Mouse (Mus musculus): Measurements from ENCODE around the gene Cer1.

Cer1 gene

GRCm38 (mm10) chr4:82884636-82885534, at the start of gene Cer1:
Gene Cer1 (minus strand): TSS chr4:82885148.
- DNase-seq (ENCODE audit: low spot score), result no peak

GRCm38 (mm10) chr4:82934308-82934707, 49.4 kb upstream of the Cer1 start:
- DNase-seq (ENCODE audit: low spot score), result peak; percentile 43

GRCm38 (mm10) chr4:82933698-82934210, 48.8 kb upstream of the Cer1 start:
- DNase-seq (ENCODE audit: low spot score), result peak; percentile 87

DNA sequence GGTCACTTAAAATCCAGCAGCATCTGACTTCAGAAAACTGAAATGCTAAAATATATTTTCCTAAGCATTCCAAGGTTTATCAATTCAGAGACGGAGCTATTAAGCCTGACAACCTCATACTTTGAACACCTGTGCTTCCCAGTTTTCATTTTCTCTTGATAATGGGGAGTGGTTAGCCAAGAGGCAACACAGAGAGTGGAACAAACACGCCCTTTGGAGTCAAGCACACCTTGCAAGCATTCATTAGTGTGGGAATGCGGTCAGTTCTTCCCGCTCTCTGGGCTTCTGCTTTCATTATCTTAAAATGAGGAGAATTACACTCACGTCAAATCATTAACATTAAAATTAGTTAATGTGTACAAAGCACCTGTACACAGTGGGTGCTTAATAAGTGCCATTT, 45.1 kb upstream of the Cer1 start:
- no peak for DNase-seq (ENCODE audit: low spot score)

DNA sequence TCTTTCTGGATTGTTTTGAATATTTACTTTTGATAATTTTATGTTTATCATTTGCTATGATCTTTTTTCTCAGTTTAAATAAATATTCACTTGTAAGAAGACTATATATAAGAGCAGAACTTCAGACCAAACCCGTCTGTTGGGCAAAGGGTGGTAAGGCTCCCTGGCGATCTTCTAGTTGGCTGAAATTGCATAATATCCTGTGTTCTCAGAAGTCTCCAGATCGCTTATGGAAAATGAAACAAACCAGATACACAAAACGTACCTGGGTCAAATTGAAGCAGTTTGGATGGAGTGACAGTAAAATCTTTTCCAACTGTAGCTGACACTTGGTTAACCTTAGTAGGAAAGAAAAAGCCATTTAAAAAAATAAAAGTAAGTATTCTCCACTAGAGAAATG, 37.0 kb upstream of the Cer1 start:
- DNase-seq (ENCODE audit: low spot score), result no peak

GRCm38 (mm10) chr4:82918625-82919024, 33.7 kb upstream of the Cer1 start:
- DNase-seq (ENCODE audit: low spot score), result no peak

DNA sequence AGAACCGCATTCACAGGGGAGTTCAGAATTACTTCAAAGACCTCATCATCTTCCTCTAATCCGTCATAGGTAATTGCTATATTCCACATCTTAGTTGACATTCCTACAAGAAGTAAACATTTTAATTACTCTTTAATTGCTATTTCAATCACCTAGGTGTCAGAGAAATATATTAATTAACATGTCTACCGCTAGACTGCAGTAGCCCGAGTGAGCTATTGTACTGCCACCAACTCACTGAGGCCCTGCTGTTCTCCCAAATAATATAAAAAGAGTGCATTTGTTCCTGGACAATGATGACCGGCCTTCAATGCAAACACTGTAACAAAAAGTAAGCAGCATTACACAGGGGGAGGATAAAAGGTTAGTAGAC, 31.7 kb upstream of the Cer1 start:
- DNase-seq (ENCODE audit: low spot score), result no peak

- DNase-seq (ENCODE audit: low spot score), result peak; percentile 51
These were observed 31.2 kb upstream of the Cer1 start for GRCm38 (mm10) chr4:82916003-82916677.

DNA sequence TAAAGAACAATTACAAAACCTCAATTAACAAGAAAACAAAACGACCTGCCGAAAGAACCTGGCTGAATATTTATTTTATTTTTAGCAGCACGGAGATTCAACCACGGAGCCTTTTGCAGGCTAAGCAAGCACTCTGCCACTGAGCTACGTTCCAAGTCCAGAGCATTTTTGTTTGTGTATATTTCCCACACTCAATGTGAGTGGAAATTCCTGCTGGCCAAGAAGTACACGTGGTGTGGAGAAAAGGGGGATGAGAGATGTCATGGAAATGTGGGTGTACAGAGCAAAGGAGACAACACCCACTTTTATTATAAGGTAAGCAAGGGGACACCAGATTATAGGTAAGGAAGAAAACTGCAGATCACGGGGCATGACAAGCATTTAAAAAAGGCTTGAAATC, 30.6 kb upstream of the Cer1 start:
- no peak for DNase-seq (ENCODE audit: low spot score)

GRCm38 (mm10) chr4:82914601-82915143, 29.7 kb upstream of the Cer1 start:
- no peak for DNase-seq (ENCODE audit: low spot score)

- DNase-seq (ENCODE audit: low spot score), result no peak
These were observed 10.3 kb upstream of the Cer1 start for GRCm38 (mm10) chr4:82895227-82895626.

DNA sequence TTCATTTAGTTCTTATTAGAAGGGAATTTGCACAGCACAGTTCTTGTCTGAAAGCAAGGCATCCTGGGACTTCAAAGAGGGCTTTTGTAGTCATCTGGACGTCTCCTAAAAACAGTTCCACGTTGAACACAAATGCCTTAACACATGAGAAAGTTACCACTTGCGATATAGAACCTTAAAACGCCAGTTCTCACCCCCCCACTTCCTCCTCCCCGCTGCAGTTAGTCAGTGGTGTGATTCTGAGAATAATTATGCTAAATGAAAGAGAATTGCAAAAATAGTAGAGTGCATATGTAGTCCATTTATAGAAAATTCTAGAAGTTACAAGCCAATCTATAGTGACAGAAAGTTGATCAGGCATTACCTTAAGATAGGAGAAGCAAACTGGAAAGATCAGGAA, 7.3 kb upstream of the Cer1 start:
- no peak for DNase-seq (ENCODE audit: low spot score)

DNA sequence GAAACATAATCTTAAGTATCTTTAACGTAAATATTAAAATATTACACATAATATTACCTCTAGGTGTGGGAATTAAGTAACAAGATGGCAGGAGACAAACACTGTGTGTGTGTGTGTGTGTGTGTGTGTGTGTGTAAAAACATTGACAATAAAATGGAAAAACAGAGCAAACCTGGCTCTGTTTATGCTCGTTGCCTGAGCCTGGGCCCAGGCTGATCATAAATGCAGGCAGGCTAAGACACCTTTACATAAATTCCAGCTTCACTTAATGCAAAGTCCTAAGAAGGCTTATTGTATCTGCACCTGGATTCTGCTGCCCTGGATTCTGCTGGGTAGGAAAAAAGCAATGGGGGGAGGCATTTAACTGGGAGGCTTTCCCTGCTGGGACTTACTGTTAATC, 6.6 kb upstream of the Cer1 start:
- no peak for DNase-seq (ENCODE audit: low spot score)

- DNase-seq (ENCODE audit: low spot score), result no peak
These were observed 6.1 kb upstream of the Cer1 start for GRCm38 (mm10) chr4:82891049-82891448.

GRCm38 (mm10) chr4:82890585-82890984, 5.6 kb upstream of the Cer1 start:
- DNase-seq (ENCODE audit: low spot score), result no peak

DNA sequence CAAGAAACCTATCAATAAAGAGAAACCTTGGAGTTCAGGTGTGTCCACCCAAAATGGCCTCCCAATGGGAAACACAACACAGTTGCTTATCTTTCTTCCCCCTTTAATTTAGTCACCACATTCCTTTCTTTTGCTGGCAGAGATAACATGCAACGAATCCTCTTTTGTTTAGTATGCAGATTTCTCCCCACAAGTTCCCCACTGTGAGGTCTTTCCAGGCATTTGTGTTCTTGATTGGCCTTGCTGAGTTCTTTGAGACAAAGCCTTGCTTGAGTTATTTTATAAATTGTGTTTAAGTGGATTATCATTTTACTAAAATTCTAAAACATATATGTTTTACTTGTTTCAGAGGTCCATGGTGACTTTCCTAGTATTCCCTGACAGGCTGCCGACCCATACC, 1.2 kb upstream of the Cer1 start:
- DNase-seq (ENCODE audit: low spot score), result no peak

GRCm38 (mm10) chr4:82885535-82885913, 576 bp upstream of the Cer1 start:
- DNase-seq (ENCODE audit: low spot score), result no peak

GRCm38 (mm10) chr4:82882500-82882899, 2.4 kb downstream of the Cer1 start:
- peak; percentile 48 for DNase-seq (ENCODE audit: low spot score)

DNA sequence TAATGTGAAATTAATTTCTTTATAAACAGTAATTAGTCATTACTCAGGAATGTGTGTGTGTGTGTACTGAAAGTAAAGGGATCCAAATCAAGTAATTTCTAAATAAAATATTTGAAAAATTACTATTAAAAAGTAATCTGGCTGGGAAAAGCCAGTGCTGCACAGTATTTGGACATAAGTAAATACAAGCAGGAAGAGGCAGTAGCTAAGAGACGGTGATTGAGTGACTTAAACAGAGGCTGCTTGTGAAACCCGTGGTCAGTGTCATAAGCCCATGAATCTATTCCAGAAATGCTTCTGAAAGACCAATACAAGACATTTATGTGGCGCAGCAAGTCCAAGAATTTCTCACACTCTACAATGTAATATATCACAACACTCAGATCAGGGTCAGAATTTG, 3.6 kb downstream of the Cer1 start:
- no peak for DNase-seq (ENCODE audit: low spot score)

GRCm38 (mm10) chr4:82880243-82880642, 4.7 kb downstream of the Cer1 start:
- no peak for DNase-seq (ENCODE audit: low spot score)

DNA sequence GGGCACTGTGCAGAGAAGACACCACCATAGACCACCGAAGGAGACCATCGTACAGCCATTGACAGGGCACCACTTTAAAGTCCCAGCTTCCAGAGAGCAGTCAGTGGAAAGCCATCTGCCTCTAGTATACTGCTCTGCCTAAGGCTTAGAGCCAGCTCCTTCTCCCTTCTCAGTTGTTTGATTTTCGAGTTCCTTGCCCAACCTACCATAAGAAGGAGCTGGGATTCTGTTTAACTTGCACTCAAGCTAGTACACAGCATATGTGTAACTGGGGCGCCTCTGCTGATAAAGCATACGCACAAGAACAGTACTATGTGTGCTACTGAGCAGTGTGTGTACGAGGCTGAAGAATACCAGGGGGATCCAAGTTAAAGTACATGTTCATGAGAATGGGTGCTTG, 5.8 kb downstream of the Cer1 start:
- DNase-seq (ENCODE audit: low spot score), result no peak

DNA sequence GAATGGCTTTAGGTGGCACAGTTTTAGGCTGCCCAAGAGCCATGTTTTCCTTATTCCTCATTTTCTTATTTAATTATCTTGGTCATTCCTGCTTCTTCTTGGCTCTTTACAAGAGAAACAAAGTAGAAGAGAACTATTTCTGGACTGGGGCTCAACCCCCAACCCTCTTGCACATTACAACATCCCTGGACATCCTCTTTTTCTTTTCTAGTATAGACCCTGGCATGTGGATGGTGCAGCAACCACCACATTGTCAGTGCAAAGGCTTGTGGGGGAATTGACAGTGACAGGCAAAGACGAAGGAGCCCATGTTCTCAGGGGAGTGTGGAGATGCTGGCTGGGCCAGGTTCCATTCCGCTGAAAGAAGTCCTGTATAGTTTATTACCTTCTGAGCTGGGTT, 8.3 kb downstream of the Cer1 start:
- DNase-seq (ENCODE audit: low spot score), result no peak

DNA sequence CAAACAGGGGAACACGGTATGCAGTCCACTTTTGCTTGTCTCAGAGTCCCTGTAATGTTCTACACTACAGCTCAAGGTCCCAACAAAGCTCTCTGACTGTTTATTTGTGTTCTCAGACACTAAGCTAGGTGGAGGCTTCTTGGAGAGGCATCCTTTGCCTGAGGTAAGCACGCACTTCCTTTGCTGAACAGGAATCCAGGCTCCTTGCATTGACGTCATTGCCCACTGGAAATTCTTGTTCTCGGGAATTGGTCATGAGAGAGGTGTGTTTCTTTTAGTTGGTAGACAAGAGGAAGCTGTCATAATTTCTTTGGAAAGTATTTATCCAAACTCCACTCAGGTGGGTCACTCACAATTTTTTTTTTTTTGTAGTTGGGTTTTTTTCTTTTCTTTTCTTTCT, 9.4 kb downstream of the Cer1 start:
- DNase-seq (ENCODE audit: low spot score), result no peak
